Mouse (Mus musculus) thymus, adult 18-20 months (tissue): ENCODE data around the gene Plppr4.

ENCODE experiments used
- DNase-seq, 2 experiments: peaks; one replicate each; pipeline ENCODE4 v3.0.0; 2022; ENCODE audit warnings: mixed read lengths in 2 of 2

The Plppr4 gene

GRCm38 (mm10) chr3:117360528-117360927, at the start of gene Plppr4:
Gene Plppr4, minus strand, starts transcription at chr3:117360876.
- DNase-seq, result no peak

- no peak for DNase-seq
Measured at GRCm38 (mm10) chr3:117405821-117406220, 45.1 kb upstream of the Plppr4 start.

- DNase-seq, result no peak
Measured at GRCm38 (mm10) chr3:117403740-117404139, 43.1 kb upstream of the Plppr4 start.

GRCm38 (mm10) chr3:117366041-117366440, 5.4 kb upstream of the Plppr4 start:
- DNase-seq, result no peak

GRCm38 (mm10) chr3:117359686-117360521, 772 bp downstream of the Plppr4 start:
- no peak for DNase-seq

GRCm38 (mm10) chr3:117358981-117359628, 1.6 kb downstream of the Plppr4 start:
- DNase-seq, result no peak

GRCm38 (mm10) chr3:117357367-117357766, 3.3 kb downstream of the Plppr4 start:
- no peak for DNase-seq

- no peak for DNase-seq
Measured at GRCm38 (mm10) chr3:117353940-117354339, 6.7 kb downstream of the Plppr4 start.

- DNase-seq, result no peak
Measured at GRCm38 (mm10) chr3:117346351-117346750, 14.3 kb downstream of the Plppr4 start.

- DNase-seq, result no peak
Measured at GRCm38 (mm10) chr3:117331502-117331901, 29.2 kb downstream of the Plppr4 start.

GRCm38 (mm10) chr3:117329485-117329884, 31.2 kb downstream of the Plppr4 start:
- DNase-seq, result no peak

- no peak for DNase-seq
Measured at GRCm38 (mm10) chr3:117326551-117326950, 34.1 kb downstream of the Plppr4 start.

- DNase-seq, result no peak
Measured at GRCm38 (mm10) chr3:117319671-117320070, 41.0 kb downstream of the Plppr4 start.

- DNase-seq, result no peak
Measured at GRCm38 (mm10) chr3:117313339-117313738, 47.3 kb downstream of the Plppr4 start.

- DNase-seq, result no peak
Measured at GRCm38 (mm10) chr3:117312097-117312496, 48.6 kb downstream of the Plppr4 start.

GRCm38 (mm10) chr3:117310801-117311368, 49.8 kb downstream of the Plppr4 start:
- DNase-seq, result no peak

- DNase-seq, result no peak
Measured at GRCm38 (mm10) chr3:117309580-117309910, 51.1 kb downstream of the Plppr4 start.

- DNase-seq, result no peak
Measured at GRCm38 (mm10) chr3:117308895-117309579, 51.6 kb downstream of the Plppr4 start.

- no peak for DNase-seq
Measured at GRCm38 (mm10) chr3:117307555-117307954, 53.1 kb downstream of the Plppr4 start.

GRCm38 (mm10) chr3:117304037-117304436, 56.6 kb downstream of the Plppr4 start:
- no peak for DNase-seq

GRCm38 (mm10) chr3:117300735-117301271, 59.9 kb downstream of the Plppr4 start:
- no peak for DNase-seq

GRCm38 (mm10) chr3:117297735-117298134, 62.9 kb downstream of the Plppr4 start:
- DNase-seq, result no peak

GRCm38 (mm10) chr3:117294308-117294925, 66.3 kb downstream of the Plppr4 start:
- DNase-seq, result no peak
